Mouse (Mus musculus) erythroid progenitor cell, adult 5-6 weeks (primary cell): ENCODE measurements around the gene Lamc2. TPM values are rescaled to one million over a fixed set of nuclear protein-coding genes. Genes with fewer than 3 reads are reported as not detected.

Experiments
- ATAC-seq: replicated peaks from 2 replicates; pipeline ENCODE4 v1.8.0; 2016; ENCODE audit warnings: moderate number of reproducible peaks, mild to moderate bottlenecking, moderate TSS enrichment, inconsistent platforms; ENCODE audit not compliant: poor library complexity, low FRiP score, severe bottlenecking
- total RNA-seq, 2 experiments: library from RNA; stranded (forward) in 1 of 2; stranded (reverse) in 1 of 2; fragments of 150-400 nt in 1 of 2; fragments of 186-747, 209-891 nt in 1 of 2; gene quantifications; 2 replicates each; pipeline versions ENCODE4 v1.2.3 to v1.2.4; 2015 to 2017; ENCODE audit warnings: low replicate concordance in 2 of 2

The Lamc2 gene
- total RNA-seq, 2 experiments from 2014 or later = not detected

DNA sequence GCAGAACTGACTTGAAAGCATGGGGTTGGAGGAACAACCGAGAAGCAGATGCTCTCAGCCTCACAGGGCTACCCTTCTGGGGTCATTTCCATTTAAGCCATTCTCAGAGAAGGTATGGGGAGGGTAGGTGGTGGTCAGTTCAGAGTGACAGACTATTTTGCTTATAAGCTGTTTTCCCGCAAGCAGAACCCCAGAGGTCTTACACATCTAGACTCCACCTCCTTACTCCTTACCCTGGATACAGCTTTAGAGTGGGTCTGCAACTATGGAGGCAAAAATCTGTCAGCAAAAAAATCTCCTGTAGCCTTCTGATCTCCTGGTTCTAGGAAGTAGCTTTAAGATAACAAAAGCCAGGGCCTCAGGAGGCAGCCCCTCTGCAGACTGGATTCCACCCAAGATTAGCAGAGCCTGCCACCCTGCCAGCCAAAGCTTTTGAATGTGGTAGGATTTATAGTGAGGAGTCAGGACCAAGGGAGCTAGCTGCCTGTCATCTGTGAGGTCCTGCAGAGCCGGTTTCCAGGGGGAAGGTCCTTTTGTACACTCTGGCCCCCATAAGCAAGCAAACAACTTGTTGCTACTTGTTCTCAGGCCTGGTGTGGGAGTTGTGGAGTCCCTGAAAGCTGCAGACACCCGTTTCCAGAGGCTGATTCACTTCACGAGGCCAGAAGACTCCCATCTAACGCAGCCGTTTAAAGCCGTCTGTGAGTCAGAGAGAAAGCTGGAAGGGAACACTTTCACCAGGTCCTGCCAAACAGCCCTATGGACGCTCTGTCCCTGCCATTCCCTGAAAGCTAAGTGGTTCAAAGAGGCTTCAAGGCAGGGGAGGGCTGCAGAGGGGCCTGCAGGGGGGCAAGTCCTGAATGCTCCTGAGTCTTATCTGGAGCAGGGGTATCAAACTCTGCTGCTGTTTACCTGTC is 52.1 kb downstream of the Lamc2 start:
- no peak for ATAC-seq

DNA sequence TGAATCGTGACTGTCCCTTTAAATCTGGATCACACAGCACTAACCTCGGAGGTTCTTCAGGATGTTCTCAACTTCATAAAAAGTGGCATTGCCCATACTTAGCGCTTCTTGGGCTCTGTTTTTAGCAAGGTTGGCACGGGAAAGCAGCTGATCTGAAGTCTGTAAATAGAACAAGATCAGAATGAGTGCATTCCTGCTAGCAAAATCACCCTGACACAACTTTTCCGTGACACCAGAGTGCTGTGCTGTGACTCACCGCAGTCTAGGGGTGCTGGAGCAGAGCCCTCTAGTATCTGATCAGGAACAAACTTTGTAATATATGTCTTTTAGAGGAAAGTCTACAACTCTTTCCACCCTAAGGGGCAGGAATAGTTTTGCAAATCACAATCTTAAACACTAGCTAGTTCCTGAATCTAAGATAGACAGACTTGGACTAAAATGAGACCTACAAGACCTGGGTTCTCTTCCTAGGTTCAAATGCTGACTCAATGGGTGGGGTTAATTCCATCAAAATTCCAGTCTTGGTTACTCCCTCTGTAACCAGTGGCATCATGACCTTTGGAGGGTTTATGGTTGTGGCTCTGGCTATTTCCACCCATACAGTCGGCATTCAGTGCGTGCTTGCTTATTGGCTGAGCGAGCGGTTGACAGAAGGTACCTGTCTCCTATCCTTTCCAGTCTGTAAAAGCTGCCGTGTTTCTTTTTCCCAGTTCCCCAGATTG is 56.1 kb downstream of the Lamc2 start:
- ATAC-seq = no peak

DNA sequence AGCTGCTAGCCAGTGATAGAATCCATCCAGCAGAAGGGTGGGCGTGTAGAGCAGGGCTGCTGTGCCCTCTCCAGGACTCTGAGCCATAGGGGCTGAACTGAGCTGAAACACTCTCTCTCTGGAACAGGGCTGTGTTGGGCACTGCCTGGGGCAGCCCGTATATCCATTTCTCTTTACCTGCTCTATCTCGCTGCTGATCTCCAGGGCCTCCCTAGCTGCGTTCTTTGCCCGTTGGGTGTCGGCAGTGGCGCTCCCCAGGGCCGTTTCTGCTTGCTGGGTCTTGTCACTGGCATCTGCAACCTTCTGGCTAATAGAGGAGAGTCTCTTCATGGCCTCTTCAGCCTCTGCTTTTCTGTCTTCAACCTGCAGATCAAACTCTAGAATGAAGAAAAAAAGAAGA is 57.5 kb downstream of the Lamc2 start:
- ATAC-seq = no peak

DNA sequence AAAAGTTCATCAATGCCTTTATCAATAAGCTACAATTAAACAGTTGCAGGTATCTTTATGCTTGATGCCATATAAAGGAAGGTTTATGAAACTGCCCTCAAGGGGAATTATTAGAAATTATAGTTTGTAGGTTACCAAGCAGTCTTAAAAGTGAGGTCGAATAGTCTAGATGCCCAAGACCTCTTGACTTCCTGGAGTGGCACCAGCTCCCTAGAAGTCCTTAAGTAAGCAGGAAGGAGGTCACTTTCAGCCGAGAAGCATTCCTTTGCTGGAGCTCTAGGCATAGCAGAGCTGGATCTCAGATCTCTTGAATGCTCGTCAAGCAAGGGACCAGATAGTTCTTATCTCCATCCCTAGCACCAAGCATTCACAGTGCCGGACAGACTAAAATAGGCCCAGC is 58.6 kb downstream of the Lamc2 start:
- no peak for ATAC-seq

DNA sequence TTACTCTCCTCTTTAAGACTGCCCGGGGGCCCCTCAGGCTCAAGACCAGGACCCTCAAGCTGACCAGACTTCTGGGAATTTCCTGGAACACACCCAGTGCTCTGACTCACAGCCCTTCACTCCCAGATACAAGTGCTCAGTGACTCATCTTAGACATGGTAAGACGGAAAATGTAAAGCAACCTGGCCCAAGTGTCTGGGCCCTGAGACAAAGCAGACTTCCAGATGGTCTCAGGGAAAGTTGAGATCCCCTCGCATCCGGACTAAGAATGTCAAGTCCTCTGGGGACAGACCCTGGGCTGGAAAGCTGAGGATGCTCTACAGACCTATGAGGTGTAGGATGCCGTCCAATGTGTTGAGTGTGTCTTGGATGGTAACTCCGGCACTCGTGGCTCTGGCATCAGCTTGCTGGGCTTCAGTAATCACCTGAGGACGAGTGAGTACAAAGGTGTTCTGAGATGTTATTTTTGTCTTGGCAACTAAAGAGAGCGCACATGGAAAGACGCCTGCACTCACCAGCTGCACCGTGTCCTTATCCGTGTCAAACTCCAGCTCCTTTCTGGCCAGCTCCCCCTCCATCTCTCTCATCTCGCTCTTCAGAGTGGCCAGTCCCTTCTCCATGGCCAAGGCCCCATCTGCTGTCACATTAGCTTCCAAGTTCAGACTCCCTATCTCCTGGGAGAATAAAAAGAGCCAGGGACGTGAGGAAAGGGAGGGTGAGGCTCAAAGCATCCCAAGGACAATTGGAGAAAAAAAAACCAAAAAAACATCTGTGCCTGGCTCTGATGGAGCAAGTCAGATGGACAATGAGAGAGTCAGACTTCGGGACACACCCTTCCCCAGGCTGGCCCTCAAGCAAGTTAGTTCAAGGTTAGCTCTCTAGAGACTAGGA is 59.5 kb downstream of the Lamc2 start:
- ATAC-seq = no peak

DNA sequence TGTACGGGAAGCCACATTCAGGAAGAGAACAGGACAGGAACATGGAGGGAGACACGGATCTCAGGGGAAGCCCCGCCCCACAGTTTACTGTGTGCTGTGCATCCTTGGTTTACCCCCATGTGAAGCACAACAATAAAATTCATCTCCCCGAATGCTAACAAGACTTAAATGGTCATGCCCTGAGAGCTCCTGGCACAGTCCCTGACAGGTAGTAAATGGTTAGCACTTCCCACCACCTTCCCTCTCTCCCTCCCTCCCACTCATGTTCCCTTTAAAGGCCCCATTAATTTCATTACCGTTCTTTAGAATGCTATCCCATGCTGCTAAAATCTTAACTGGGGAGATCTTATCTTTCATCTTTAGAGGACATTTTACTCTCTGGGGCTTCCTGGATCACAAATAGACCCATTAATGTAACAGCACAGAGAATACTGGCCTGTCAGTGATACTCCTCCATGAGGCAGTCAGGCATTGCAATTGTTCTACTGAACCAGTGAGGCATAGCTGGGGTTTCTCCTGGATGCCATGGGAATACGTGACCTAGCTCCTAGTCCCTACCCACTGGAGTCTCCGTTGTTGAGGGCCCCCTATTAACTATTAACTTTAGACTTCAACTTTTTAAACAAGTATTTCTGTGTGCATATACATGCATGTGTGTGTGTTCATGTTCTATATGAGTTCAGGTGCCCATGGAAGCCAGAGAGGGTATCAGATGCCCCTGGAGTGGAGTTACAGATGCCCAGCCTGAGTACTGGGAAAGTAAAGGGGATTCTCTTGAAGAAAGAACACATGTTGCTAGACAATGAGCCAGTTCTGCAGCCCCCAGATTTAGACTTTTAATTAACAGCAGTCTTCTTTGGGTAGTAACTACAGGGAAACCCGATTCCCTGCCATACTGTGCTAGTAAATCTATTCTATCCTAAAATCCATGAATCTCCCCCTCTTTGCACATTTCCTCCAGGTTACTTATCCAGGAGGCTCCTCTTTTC is 60.7 kb downstream of the Lamc2 start:
- no peak for ATAC-seq

DNA sequence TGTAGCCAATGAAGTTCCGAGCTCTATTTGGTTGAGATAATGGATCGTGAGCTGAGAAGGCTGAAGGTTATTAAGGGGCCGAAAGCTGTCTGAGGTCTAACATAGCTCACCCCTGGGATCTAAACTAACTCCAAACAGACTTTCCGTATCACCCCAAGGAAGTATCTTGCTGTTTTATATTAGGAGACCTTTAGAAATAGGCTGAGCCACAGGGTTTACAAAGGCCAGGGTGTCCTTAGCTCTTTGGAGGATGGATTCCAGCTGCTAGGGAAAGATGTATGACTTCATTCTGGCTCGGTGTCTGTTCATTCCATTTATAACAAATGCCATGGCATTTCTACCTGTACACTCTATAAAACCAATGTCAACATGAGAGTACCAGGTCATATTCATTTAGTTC is 61.7 kb downstream of the Lamc2 start:
- no peak for ATAC-seq

DNA sequence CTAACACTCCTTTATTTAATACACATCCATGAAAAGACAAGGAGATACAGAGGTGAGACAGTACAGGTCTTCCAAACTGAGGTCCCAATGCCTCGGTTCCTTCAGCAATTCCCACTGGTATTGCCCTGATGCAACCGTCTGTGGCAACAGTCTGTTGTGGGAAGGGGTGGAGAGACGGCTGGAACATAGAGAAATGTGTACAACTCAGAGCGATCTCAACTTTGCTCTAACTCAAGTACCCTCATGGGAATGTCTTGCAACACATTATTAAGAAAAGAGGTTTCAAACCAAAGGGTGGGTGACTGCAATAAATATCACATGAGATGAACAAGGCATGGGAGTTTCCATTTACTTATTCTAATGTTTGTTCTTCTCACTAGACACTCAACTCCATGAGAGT is 63.5 kb downstream of the Lamc2 start:
- no peak for ATAC-seq

DNA sequence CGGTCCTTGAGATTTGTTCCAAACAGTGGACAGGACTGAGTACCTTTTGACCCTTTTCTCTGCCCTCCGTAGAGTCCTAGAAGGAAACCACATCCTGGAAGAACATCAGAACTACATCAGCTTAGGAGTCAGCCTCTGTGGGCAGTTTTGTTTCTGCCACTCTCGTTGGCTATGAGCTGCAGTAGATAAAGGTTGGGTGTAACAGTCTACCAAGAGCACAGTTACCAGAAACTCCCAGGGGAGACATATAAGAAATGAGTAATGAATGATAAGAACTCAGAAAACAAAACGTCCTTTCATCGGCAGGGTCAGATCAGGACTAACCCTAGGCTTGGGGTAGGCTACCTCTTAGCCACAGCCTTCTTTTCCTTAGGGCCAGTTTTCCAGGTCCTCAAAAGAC is 64.9 kb downstream of the Lamc2 start:
- no peak for ATAC-seq

DNA sequence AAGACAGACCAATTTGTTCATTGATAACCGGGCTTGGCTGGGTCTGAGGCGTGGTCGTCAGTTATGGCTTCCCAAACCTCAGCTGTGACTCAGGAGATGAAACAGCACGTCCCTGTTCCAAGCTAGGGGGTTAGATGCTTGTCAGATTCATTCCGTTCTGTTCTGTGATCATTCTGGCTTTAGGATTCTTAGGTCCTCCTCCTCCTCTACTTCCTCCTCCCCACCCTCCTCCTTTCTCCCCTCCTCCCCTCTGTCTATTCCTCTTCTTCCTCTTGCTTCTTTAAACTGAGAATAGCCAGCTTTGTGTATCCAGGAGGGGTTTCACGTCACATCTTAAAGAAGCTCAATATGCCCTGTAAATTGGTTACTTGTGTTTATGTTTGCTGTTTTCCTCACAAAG is 65.7 kb downstream of the Lamc2 start:
- no peak for ATAC-seq

DNA sequence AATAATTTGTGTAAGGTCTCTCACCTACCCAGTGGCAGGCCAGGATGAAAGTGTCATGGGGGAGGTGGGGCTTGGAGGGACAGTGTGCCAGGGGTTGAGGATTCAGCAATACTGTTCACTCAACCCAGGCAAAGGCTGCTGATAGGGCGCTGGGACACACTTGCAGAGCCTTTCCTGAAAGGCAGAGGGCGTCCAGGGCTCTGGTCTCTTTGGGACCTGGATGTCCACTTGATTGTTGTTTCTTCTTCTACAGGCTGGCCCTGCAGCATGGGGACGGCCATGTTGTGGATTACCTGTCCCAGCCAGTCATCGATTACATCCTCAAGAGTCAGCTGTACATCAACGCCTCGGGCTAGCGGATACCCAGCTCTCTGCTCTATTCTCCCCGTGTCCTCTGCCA is 70.9 kb downstream of the Lamc2 start:
- ATAC-seq = no peak

DNA sequence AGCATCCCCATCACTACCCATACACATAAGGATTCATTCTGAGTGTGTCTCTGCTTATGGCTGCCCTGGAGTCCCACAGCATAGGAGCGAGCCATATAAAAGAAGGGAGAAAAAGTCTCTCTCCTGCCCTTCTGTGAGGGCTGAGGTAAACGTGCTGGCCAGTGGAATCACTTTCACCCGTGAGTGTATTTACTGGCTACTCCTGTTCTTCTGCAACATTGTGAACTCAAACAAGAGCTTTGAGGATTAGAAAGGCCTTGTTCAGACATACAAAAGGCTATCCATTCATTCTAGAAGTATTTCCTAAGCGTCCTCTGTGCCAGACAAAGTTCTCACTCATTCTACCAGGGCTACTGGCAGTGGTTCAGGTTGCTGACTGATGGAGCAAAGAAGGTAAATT is 74.7 kb downstream of the Lamc2 start:
- ATAC-seq = no peak

DNA sequence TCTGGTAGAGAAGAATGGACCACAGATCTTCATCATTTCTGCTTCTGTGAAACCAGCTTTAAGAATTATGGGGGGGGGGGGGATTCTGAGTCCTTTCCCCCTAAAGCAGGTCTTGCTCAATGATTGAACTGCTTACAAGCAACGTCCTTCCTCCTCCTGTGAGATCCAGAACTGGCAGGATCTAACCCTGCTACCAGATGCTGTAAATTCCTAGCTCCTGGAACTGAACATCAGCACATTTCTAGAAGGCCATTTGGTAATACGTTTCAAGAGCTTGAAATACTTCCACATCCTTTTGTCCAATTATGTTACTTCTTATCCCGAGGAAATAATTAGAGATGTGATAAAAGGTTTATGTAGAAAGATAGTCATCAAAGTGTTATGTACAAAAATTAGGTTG is 76.4 kb downstream of the Lamc2 start:
- no peak for ATAC-seq

DNA sequence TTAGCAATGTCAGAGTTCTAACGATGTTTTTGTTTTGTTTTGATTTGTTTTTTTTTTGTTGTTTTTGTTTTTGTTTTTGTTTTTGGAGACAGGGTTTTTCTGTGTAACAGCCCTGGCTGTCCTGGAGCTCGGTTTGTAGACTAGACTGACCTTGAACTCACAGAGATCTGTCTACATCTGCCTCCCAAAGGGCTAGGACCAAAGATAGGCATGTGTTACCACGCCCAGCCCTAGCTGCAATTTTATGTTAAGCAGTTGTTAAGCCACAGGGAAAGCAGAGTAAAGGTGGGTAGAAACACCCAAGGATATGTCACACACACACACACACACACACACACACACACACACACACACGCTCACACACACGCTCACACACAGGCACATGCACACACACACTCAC is 76.9 kb downstream of the Lamc2 start:
- ATAC-seq = no peak

DNA sequence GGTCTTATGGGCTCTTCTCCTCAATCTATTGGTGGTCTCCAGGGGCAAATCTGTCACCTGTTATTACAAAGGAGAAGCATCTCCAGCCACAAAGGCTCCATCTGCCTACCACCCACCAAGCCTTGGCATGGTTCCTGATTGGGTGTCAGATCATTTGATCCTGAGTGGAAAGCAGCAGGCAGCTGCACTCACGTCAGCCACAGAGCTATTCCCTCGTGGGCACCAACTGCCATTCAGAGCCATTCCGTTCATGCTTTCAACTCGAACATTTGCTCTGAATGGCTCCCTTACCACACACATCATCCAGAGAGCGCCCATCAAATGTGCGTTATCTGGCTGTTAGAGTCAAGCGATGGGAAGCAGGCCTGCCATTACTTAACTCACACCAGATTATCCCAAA is 78.4 kb downstream of the Lamc2 start:
- no peak for ATAC-seq

DNA sequence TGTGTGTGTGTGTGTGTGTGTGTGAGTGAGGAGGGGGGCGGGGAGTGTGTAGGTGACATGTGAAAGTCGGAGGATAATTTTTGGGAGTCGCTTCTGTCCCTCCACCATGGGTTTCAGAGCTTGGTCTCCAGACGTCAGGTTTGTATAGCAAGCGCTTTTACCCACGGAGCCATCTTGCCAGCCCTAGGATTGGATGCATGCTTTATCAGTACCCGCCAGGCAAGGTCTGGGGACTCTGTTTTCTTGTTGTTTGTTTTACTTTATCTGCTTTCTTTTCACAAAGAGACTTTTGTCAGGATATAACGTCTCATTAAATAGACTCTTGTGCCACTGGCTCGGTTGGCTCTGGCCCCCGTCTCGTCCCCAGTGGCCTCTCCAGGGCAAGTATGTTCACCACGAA is 81.4 kb downstream of the Lamc2 start:
- ATAC-seq = no peak

DNA sequence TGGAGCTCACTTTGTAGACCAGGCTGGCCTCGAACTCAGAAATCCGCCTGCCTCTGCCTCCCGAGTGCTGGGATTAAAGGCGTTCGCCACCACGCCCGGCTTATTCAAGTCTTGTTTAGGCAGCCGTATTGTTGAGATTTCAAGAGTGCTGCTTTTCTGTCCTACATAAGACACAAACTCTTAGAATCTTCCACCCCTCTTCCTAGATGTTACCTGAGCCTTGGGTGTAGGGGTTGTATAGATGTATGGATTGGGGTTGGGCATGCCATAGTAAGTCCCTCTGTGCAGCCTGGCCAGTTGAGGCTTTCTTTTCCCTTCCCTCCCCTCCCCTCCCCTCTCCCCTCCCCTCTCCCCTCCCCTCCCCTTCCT is 83.1 kb downstream of the Lamc2 start:
- ATAC-seq = no peak

DNA sequence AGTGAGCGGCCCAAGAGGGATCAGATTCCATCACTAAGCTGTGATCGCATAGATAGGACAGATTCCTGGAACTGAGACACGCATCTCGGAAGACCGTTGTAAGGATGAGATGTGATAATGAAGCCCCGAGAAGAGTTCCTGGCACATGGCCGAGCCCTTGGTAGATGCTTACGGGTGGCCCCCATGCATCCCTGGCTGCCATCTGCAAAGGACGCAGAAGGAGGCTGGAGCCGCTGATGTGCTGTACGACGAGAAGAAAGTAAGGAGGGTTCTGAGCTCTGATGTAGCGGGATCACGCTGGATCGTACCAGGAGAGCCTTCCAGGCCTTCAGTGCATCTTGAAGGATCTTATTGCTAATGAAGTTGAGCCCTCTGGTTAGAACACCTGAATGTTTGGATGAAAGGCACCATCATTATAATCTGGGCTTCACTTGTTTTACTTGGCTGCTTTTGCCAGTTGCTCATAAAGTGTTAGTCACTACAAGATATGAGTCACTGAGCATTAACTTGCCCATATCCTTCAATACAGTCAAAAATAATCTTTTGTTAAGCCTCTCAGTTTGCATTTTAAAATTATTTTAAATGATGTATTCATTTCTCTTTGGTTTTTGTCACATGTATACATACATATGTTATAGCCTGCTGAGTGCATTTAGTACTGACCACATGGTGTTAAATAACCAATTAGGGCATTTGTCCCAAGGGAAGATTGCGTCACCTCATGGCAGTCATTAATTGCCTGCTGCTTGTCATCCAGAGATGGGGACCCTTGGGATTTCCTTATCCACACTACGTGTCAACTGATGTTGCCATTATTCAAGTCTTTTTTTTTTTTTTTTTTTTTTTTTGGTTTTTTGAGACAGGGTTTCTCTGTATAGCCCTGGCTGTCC is 83.7 kb downstream of the Lamc2 start:
- no peak for ATAC-seq
